Mouse (Mus musculus): ENCODE data around the gene Stat1. TPM values are rescaled to one million over a fixed set of nuclear protein-coding genes. Genes with fewer than 3 reads are reported as not detected.
A peak's percentile ranks its signal among the peaks of the same experiment; 100 is the strongest.

Stat1 gene
- 167 to 238 TPM (median 182 TPM) in 3 replicates for total RNA-seq (2017)

GRCm38 (mm10) chr1:52118860-52119591 is at the start of gene Stat1:
Stat1 (plus strand) TSS chr1:52119440.
- peak; percentile 82 for ATAC-seq (replicated peaks; ENCODE audit: insufficient number of reproducible peaks, low FRiP score, low TSS enrichment, poor library complexity, severe bottlenecking)

GRCm38 (mm10) chr1:52079724-52080367 is 39.4 kb upstream of the Stat1 start:
- ATAC-seq (replicated peaks; ENCODE audit: insufficient number of reproducible peaks, low FRiP score, low TSS enrichment, poor library complexity, severe bottlenecking), result no peak

DNA sequence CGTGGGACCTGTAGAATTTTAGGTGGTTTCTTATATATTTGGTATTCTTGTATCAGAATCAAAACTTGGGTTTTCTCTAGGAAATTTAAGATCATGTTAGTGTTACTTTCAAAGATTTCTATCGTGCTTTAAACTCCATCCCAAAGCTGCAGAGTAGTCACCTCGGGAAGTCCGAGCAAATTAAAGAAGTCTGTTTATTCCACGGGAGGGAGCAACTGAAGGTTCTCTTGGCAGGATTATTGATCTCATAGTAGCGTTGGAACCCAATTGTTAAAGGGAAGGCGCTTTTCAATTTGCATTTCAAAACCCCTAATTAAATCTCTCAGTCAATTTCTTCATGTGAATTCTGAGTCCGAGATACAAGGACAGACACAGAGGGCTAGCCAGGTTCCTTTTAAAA is 38.9 kb upstream of the Stat1 start:
- no peak for ATAC-seq (replicated peaks; ENCODE audit: insufficient number of reproducible peaks, low FRiP score, low TSS enrichment, poor library complexity, severe bottlenecking)

- ATAC-seq (replicated peaks; ENCODE audit: insufficient number of reproducible peaks, low FRiP score, low TSS enrichment, poor library complexity, severe bottlenecking), result no peak
These were observed 33.0 kb upstream of the Stat1 start for GRCm38 (mm10) chr1:52086236-52086635.

DNA sequence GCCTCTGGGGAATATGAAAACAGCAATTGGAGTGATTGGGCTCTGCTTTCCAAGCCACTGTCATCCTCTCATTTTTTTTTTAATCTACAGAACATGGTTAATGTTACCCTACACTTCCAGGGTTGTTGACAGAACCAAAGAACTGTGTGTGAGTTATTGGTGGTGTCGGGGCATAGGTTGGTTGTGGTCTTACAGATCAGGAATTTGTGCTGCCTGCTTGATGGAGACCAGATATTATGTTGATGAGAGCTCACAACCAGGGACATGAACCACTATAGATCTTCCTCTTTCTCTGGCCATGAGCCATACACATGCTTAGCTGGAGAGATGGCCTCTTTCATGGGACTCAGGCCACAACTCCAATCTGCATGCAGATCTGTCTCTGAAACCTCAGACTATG is 32.1 kb upstream of the Stat1 start:
- ATAC-seq (replicated peaks; ENCODE audit: insufficient number of reproducible peaks, low FRiP score, low TSS enrichment, poor library complexity, severe bottlenecking), result no peak

- no peak for ATAC-seq (replicated peaks; ENCODE audit: insufficient number of reproducible peaks, low FRiP score, low TSS enrichment, poor library complexity, severe bottlenecking)
These were observed 30.6 kb upstream of the Stat1 start for GRCm38 (mm10) chr1:52088634-52089033.

DNA sequence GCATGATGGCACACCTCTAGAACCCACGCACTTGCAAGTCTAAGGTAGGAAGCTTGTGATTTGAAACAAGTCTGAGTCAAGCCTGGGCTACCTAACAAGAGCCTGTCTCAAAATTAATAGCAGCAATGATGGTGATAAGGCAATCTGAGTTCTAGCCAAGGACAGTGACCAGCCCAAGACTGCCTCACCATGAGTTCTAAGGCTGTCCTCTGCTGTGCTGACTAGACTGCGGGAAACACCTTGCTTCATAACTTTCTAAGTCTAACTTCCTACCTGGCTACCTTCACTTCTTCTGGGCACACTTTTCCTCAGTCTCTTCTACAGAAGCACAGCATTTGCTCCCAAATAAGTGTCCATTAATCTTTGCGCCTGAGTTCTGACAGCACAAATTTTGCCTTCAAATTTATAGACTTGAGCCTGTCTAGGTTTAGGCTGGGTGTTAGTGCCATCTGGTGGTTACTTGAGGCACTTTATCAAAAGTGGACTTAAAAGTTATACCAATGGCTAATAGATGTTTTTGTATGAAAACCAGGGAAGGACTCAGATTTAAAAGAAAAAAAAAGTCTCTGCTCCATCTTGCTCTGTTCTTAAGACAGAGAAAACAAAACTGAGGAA is 20.5 kb upstream of the Stat1 start:
- ATAC-seq (replicated peaks; ENCODE audit: insufficient number of reproducible peaks, low FRiP score, low TSS enrichment, poor library complexity, severe bottlenecking), result no peak; the same call in 1 of the 2 replicates

DNA sequence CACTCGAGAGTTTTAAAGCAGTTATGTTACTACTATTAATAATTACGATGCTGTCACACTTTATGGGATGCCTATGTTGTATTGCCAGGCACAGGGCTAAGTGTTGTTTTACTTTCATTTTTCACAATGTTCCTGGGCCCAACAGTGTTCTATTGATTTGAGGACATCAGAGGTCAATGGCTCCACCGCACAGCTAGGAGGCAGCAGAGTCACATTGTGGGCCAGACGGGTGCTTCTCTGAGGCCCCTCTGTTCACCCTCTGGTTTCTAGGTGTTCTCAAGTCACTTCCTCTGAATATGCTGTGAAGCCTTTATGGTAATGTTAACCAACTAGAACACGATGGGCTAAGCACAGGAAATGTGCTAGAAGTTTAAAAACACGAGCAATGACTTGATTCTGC is 18.7 kb upstream of the Stat1 start:
- ATAC-seq (replicated peaks; ENCODE audit: insufficient number of reproducible peaks, low FRiP score, low TSS enrichment, poor library complexity, severe bottlenecking), result peak; percentile 65; the same call in 1 of the 2 replicates

DNA sequence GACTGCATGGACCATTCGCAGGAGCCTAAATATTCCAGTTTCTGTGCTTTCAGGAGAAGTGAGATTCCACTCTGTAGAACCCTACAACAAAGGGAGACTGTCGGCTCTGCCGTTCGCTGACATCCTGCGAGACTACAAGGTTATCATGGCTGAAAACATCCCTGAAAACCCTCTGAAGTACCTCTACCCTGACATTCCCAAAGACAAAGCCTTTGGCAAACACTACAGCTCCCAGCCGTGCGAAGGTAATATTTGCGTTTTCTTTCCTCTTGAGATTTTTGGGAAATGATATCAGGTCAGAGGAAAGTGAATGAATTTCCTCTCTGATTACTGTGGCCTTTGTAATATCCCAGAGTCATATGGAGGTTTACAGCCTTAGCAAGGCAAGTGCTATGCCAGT is 16.4 kb upstream of the Stat1 start:
- ATAC-seq (replicated peaks; ENCODE audit: insufficient number of reproducible peaks, low FRiP score, low TSS enrichment, poor library complexity, severe bottlenecking), result no peak

- ATAC-seq (replicated peaks; ENCODE audit: insufficient number of reproducible peaks, low FRiP score, low TSS enrichment, poor library complexity, severe bottlenecking), result no peak
These were observed 12.0 kb upstream of the Stat1 start for GRCm38 (mm10) chr1:52107206-52107605.

DNA sequence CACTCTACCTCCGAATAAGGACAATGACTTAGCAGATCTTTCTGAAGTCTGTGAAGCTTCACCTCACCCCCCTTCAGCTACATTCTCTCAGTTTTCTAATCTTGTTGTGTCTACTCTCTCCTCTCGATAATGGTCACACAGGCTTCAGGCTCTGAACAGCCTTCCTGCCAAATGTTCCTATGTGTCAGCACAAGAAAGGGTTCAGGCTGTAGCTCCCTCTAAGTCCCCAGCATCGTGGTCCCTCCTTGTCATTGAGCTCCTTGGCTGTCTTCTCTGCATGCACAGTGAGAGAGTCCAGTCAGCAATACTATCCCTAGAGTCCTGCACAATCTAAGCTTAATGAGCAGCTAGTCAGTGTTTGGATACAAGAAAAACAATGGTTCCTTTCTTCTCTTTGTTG is 8.0 kb upstream of the Stat1 start:
- ATAC-seq (replicated peaks; ENCODE audit: insufficient number of reproducible peaks, low FRiP score, low TSS enrichment, poor library complexity, severe bottlenecking), result no peak

GRCm38 (mm10) chr1:52112301-52112700 is 6.9 kb upstream of the Stat1 start:
- no peak for ATAC-seq (replicated peaks; ENCODE audit: insufficient number of reproducible peaks, low FRiP score, low TSS enrichment, poor library complexity, severe bottlenecking)

DNA sequence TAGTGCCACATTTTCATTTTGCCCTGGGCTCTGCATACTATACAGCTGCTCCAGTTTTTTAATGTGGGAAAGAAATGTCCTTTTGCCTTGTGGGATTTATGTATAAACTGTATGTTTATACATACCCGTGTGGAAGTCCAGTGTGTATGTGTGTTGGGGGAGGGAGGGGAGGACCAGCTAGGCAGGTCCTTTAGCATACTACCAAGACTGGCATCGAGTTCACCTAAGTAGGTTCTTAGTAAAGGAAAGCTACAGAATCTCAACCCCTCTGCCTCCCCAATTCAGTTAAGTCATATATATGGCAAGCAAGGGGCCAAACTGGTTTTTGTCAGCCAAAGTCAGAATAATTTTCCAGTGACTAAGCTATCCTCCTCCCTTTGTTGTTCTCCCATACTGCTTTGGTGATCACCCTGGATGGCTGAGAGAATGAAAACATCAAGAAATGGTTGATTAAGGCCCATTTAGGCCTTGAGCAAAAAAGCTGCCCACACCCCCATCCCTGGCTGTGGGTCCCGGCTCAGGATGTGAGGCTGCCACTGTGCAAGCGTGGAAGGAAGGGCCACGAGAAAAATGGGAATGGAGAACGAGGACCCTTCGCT is 6.1 kb upstream of the Stat1 start:
- no peak for ATAC-seq (replicated peaks; ENCODE audit: insufficient number of reproducible peaks, low FRiP score, low TSS enrichment, poor library complexity, severe bottlenecking)

DNA sequence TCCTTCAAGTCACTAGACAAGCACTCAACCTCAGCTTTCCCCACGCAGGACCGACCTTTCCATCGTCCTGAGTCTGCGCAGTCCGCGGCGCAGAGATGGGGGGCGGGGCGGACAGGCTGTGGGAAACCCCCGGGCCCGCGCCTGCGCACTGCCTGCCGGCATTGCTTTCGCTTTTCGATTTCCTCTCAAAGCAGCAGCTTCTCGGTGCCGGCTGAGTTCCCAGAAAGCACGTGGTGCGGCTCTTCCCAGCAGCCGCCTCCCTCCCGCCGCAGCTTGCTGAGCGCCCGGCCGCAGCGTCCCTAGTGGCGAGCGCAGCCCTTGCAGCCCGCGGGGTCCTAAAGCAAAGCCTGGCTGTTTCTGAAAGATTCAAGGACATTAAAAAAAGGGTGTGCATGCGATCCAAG is 5.6 kb upstream of the Stat1 start:
- ATAC-seq (replicated peaks; ENCODE audit: insufficient number of reproducible peaks, low FRiP score, low TSS enrichment, poor library complexity, severe bottlenecking), result peak; percentile 90

DNA sequence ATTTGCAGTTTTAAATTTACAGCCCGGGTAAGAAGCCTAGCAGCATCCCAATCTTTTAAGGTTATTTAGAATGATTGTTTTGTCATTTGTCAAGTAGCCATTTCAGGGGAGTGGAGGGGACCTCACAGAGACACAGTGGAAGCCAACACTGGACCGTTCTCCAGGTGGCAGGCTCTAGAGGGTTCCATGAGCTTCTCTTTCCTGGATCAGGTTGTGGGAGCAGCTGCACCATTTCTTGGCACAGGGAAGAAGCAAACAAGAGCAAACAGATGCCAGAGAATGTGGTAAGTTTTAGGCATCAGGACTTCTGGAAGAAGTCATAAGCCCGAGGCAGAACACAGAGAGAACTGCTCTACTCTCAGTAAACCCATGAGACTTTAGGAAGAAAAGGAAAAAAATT is 2.8 kb upstream of the Stat1 start:
- no peak for ATAC-seq (replicated peaks; ENCODE audit: insufficient number of reproducible peaks, low FRiP score, low TSS enrichment, poor library complexity, severe bottlenecking)

DNA sequence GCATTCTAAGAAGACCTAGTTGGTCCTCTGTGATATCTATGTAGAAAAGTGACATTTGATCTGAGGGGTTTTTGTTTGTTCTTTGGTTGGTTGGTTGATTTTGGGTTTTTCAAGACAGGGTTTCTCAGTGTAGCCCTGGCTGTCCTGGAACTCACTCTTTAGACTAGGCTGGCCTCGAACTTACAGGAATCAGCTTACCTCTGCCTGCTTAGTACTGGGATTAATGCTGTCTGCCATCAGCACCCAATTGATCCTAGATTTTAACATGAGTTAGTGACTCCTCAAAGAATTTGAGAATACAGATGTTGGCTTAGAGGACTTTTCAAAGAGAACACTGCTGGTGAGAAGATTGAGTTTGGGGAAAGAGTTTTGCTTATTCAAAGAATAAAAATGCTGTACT is 1.5 kb upstream of the Stat1 start:
- ATAC-seq (replicated peaks; ENCODE audit: insufficient number of reproducible peaks, low FRiP score, low TSS enrichment, poor library complexity, severe bottlenecking), result no peak

- 0 out of 2 replicates have a peak, but pooled peaks have one; percentile 3 for ATAC-seq (replicated peaks; ENCODE audit: insufficient number of reproducible peaks, low FRiP score, low TSS enrichment, poor library complexity, severe bottlenecking)
These were observed 451 bp downstream of the Stat1 start for GRCm38 (mm10) chr1:52119691-52120090.

GRCm38 (mm10) chr1:52120191-52120590 is 951 bp downstream of the Stat1 start:
- no peak for ATAC-seq (replicated peaks; ENCODE audit: insufficient number of reproducible peaks, low FRiP score, low TSS enrichment, poor library complexity, severe bottlenecking)

DNA sequence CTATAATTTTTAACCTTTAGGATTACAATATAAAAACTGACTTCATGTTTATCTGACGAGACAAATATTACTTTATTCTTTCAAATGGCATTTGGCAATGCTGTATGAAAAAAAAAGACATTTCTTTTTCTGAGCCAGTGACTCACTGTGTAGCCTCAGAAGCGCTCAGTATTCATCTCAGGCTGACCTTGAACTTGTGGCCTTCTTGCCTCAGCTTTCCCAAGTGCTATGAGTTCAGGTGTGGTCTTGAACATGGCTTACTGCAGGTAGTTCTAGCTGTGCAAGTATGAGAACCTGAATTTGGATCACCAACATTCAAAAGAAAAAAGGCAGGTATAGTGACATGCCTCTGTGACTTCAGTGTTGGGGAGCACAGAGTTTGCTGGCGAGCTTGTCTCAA is 1.8 kb downstream of the Stat1 start:
- ATAC-seq (replicated peaks; ENCODE audit: insufficient number of reproducible peaks, low FRiP score, low TSS enrichment, poor library complexity, severe bottlenecking), result no peak

DNA sequence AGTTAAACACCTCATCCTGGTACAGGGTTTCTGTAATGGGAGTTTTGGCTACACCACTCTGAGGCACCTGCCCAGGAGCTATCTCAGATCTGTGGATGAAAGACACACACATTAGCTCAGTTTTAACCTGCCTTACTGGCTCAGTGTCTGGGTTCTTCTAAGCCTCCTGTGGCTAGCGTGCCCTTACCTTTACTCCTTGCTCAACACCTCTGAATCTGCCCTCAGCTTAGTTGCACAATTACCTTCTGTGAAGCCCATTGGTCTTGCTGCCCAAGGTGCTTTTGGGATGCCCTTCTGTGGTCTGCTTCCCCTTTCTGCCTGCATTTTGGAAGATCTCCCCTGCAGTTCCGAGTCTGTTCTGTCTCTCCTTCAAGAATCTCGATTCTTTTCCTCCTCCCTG is 5.6 kb downstream of the Stat1 start:
- ATAC-seq (replicated peaks; ENCODE audit: insufficient number of reproducible peaks, low FRiP score, low TSS enrichment, poor library complexity, severe bottlenecking), result no peak

All from monocyte, adult 5-6 weeks (primary cell).